Mouse (Mus musculus) G1E-ER4 (cell line): ENCODE measurements around the gene Btbd2. TPM values are rescaled to one million over a fixed set of nuclear protein-coding genes. Genes with fewer than 3 reads are reported as not detected.

Experiments used
- GATA1 ChIP-seq: IDR thresholded peaks from one replicate; pipeline ENCODE4 v1.8.0; 2012; ENCODE audit warnings: low read length, inconsistent platforms
- polyA plus RNA-seq: library from polyadenylated mRNA; stranded (reverse); fragments of >175 nt; gene quantifications from 2 replicates; pipeline ENCODE4 v1.2.3, GENCODE M21; 2012

Gene Btbd2
- polyA plus RNA-seq, 1 experiment: 103 TPM

GRCm38 (mm10) chr10:80676198-80676928 is 19.5 kb upstream of the Btbd2 start:
- TF ChIP-seq GATA1: no peak

DNA sequence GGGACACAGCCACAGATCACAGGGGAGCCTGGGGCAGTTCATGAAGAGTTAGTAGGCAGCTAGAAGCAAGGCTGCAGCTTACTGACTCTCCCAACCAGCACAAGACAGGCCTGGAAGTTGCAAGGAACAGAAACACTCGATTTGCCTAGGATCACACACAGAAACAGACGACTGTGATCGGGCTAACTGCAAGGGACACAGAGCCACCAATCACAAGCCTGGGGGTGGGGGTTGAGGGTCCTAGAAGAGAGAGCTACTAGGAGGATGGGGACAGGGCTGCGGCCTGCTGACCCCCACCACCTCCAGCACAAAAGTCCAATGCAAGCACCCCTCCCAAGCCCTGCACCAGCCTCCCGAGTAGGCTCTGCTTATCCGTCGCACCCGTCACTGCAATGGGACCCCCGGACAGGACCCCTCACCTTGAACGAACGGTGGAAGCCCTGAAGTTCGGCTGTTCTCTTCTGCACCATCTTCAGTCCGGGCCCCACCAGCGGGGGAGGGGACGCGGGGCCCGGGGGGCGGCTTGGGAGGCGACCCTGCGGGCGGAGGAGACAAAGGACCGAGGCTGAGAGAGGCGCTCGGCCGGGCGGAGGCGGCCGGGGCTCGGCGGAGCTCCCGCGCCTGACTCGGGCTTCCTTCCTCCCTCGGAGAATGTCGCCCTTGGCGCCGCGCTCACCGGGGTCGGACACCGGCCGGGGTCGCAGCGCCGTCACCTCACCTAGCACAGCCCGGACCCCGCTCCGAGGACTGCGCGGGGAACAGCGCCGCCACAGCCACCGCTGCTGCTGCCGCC is 18.7 kb upstream of the Btbd2 start:
- TF ChIP-seq GATA1: no peak

DNA sequence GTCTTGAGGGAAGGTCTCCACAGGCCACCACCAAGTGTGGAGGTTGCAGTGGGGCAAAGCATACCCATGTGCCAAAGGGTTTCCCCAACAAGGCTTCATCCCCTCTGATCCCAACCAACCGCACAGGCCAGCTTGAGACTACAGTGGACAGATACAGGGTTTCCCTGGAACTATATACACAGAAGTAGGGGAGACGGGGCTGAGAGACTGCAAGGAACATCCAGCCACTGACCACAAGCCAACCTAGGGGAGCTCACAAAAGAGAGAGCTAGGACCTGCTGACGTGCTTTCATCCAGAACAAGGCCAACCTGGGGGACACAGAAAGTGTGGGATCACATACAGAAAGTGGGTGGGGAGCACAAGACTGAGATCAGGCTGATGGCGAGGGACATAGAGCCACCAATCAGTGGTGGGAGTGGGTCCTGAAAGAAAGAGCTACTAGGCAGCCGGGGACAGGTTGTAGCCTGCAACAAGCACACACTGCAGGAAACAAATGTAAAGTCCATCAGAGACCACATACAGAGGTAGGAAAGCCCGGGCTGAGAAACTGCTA is 18.1 kb upstream of the Btbd2 start:
- TF ChIP-seq GATA1: no peak

DNA sequence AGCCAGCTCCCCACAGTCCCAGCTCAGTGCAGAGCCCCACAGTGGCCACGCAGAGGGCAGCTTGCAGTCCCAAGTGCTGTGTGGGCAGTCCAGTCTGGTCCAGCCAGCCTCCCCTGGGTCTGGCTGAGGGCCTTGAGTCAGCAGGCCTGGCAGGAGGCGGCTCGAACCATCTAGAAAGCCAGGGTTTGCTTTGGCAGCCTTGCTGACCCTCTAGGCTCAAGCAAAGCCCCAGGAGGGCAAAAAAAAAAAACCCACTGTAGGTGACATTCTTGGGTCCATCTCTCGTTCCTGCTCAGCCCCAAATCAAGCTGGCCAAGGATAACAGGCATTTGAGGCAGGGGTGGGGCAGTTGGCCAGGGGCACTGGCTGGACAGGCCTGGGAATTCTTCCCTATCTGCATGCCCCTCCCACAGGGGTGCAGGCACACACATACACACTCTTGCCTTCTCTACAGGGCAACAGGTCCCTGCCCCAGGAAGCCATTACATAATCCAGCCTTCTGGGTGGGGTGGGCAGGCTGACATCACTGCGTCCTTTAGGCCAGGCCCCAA is 17.4 kb upstream of the Btbd2 start:
- no peak for TF ChIP-seq GATA1

- TF ChIP-seq GATA1: no peak
These were observed 16.8 kb upstream of the Btbd2 start for GRCm38 (mm10) chr10:80673690-80674089.

DNA sequence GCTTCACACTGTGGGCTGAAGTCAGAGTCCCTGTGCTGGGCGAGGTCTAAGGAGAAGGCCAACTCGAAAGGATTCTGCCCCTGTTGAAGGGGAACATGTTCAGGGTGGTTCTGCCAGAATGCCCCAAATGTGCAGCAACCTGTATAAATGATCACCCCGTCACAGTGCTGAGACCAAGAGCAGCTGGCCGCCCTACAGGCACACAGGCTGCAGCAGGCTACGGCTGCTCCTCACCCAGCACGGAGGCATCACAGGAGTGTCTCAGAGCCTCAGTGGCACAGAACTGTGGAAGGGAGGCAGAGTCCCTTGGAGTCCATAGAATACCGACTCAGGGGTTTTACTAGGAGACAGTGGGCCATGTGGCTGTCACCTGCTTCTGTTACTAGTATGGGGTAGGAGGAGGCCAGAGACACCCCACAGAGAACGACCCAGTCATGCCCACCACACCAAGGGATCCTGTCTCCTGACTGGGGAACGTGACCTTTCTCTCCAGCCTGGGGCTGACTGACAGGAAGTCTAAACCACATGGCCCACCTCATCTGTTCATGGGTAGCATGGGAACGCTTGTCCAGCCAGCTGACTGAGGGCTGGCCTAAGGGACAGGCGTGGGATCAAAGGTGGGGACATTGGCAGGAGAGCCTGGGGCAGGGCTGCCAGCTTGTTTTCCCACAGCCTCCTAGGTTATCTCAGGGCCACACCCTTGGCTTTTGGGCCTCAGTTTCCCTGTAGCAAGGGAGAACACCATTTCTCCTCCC is 15.2 kb upstream of the Btbd2 start:
- TF ChIP-seq GATA1: no peak

DNA sequence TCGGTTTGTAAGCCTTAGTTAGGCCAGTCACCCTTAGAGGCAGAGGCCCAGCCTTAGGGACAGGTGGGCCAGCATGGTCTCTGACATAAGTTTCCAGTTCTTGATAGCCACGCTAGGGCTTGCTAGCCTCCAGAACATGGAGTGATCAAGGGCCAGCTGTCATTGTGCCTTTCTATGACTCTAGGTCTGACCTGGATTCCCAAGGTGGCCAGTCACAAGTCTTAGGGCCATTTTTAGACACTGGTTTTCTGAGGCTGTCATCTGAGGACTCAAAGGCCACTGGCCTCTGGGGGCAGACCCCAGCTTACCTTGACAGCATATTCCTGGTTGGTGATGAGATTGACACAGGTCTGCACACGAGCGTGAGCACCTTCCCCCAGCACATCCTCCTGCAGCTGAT is 14.4 kb upstream of the Btbd2 start:
- TF ChIP-seq GATA1: no peak

GRCm38 (mm10) chr10:80670531-80670930 is 13.7 kb upstream of the Btbd2 start:
- no peak for TF ChIP-seq GATA1

- TF ChIP-seq GATA1: no peak
These were observed 13.0 kb upstream of the Btbd2 start for GRCm38 (mm10) chr10:80669737-80670485.

DNA sequence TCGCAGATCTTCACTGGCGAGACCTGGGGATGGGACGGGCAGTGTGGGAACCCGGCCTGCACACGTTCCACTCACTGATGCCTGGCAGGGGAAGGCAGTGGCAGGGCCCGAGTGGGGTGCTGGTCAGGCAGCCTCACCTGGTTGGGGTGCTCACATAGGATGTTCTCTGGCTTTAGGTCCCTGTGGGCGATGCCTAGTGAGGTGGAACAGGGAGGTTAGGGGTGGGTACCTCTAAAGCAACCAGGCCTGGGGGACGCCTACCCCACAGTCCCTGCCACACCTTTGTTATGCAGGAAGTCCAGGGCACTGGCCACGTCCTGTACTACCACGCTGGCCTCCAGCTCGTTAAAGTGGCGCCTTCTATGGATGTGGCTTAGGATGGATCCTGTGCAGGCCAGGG is 12.1 kb upstream of the Btbd2 start:
- TF ChIP-seq GATA1: no peak

- no peak for TF ChIP-seq GATA1
These were observed 11.7 kb upstream of the Btbd2 start for GRCm38 (mm10) chr10:80668614-80669013.

- no peak for TF ChIP-seq GATA1
These were observed 10.1 kb upstream of the Btbd2 start for GRCm38 (mm10) chr10:80666837-80667412.

DNA sequence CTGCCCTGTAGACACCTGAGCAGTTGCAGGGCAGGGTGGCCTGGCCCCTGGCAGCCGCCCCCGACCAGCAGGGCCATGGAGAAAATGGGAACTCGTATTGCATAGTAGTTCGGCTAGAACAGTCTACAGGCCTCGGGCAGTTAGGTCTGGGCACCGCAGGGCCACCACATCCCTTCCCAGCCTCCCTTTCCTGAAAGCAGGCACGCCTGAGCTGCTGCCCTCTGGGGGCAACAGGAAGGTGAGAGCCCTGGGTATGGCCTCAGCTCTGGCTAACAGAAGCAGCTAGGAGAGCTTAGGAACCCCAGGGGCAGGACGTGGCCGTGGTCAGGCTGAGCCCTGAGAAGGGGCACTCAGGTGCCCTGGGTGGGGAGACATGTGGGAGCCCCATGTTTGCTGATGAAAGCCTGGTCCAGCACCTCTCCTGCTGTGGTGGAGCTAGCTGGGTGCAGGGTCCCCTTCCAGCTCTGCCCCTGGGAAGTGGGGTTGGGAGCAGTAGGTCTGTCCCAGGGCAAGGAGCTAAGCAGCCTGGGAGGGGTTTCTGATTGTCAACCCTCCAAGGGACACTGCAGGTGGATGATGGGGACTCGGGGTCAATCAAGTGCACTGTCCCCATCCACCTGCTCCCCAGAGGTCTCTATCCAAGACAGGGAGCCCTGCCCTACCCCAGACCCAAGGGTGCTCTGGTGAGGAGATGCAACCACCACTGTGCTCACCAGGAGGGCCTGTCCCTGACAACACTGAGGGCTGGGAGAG is 9.3 kb upstream of the Btbd2 start:
- no peak for TF ChIP-seq GATA1

DNA sequence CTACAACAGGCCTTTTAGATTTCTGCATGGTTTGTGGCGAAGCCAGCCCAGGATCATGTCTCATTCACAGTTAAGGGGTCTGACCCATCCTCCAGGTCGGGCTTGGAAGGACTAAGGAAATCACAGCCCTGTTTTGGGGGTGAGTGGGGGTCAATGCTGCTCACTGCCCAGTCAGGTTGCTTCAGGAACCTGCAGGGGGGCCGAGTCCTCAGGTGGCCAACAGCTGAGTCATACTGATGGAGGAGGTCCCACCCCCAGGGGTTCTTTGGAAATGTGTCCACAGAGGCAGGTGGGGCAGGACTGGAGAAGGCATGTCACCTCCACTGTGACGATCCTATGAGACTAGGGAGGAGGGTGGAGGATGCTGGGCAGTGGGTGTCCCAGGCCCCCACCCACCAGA is 8.6 kb upstream of the Btbd2 start:
- TF ChIP-seq GATA1: no peak
